Mouse (Mus musculus): Measurements from ENCODE around the gene Slco3a1.

DNA sequence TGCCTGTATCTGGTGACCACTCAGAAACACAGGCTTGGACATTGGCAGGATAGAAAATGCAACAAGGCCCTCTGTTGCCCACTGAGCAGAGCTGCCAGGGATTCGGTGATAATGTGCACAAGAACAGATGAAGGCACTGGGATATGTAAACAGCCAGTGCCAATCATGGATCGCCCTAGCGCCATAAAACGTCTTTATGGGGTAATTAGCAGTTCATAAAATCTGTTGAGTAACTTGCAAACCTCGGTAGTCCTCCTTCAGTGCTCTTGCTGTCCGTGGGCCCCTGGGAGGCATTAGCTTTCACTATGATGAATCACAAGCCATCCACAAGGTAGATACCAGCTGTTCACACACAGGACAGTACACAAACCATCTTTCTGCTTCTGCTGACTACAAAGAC lies 137.6 kb downstream of the Slco3a1 start:
- TF ChIP-seq CTCF (IDR thresholded peaks at IDR 0.05; ENCODE audit: borderline replicate concordance, insufficient read depth, low read length) (no peak), POLR2A (IDR thresholded peaks at IDR 0.05; ENCODE audit: low read depth, low read length) (no peak)
